7 mouse cellular contexts compared by ENCODE assay signal in the genomic region with DNA sequence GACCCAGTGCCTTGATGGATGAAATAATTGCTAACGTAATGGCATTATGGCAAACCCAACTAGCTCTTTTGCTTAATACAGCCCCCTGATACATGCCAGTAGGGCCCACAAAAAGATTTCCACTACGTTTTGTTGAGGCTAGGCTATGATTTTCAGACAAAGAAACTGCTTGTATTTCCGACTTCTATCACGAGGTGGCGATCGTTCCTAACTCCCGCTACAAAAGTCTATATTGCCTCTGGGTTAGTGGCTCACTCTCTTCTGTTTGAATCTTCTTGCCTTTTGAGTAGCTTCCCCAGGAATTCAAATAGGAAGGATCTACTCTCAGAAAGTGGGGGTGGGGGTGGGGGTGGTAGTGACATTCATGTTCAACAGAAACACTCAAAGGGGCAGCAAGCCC. TPM values are rescaled to one million over a fixed set of nuclear protein-coding genes. Genes with fewer than 3 reads are reported as not detected.
A peak's percentile ranks its signal among the peaks of the same experiment; 100 is the strongest.
DNase-seq lines count a peak whose midpoint lies in the region; ATAC-seq and TF ChIP-seq lines count a peak whose summit lies in the region.

No protein-coding gene starts in this region.

- no peaks in the 10 kb centered on the region for H3K4me1 ChIP-seq in midbrain, embryonic 14.5 days (ENCODE audit: control insufficient read depth, insufficient read depth, low read length)
- H3K4me1 ChIP-seq in midbrain, embryonic 13.5 days (replicated peaks), result no peaks in the 10 kb centered on the region
- H3K4me1 ChIP-seq in cerebellum, adult 2 months (ENCODE audit: control insufficient read depth, insufficient read depth, low read length), result no peaks in the 10 kb centered on the region

- H3K36me3 ChIP-seq in midbrain, embryonic 14.5 days (ENCODE audit: control insufficient read depth, insufficient read depth, low read length), result no peaks in the 10 kb centered on the region
- H3K36me3 ChIP-seq in midbrain, embryonic 13.5 days, result no peaks in the 10 kb centered on the region

- intact Hi-C loops in heart, postnatal 14 days (cut with DNase I), result loop anchor here (1.0 to 10.0 kb wide), 3 partner anchors 66 to 379 kb away; no protein-coding TSS in a partner anchor
- intact Hi-C loops in left cerebral cortex, postnatal 25 days (cut with DNase I), result loop anchor here (1.0 to 10.0 kb wide), 2 partner anchors 65 to 379 kb away; no protein-coding TSS in a partner anchor

- H3K9me3 ChIP-seq in midbrain, embryonic 14.5 days (ENCODE audit: control insufficient read depth, low read length), result no peaks in the 10 kb centered on the region
- no peaks in the 10 kb centered on the region for H3K9me3 ChIP-seq in midbrain, embryonic 13.5 days

- no peak overlapping the region for H3K9ac ChIP-seq in midbrain, embryonic 14.5 days (replicated peaks; ENCODE audit: low read length)
- no peak overlapping the region for H3K9ac ChIP-seq in midbrain, embryonic 13.5 days (replicated peaks)

- peak; percentile 46 for TF ChIP-seq CTCF in Patski (IDR thresholded peaks at IDR 0.05)
- peak; percentile 50; the same call in 1 of the 2 replicates for TF ChIP-seq CTCF in cerebellum, adult 2 months (IDR thresholded peaks at IDR 0.05; ENCODE audit: borderline replicate concordance, insufficient read depth, low read depth, low read length)

- H3K4me2 ChIP-seq in midbrain, embryonic 14.5 days (ENCODE audit: low read length), result no peak overlapping the region
- H3K4me2 ChIP-seq in midbrain, embryonic 13.5 days (replicated peaks), result no peak overlapping the region

- DNase-seq in midbrain, embryonic 14.5 days, result peak; percentile 87
- no peak for DNase-seq in Patski (ENCODE audit: low read depth, low spot score)
- DNase-seq in cerebellum, adult 2 months, result peak; percentile 14 to 27
- peak; percentile 32 to 72 for DNase-seq in heart, postnatal 14 days
- DNase-seq in left cerebral cortex, postnatal 25 days (ENCODE audit: low spot score in 2 of 2), result peak; percentile 51 to 59
- DNase-seq in right cerebral cortex, adult 18-20 months, result peak; percentile 37

- in situ Hi-C loops in Patski (cut with MboI; ENCODE audit: low pct_unique_long_range_greater_than_20kb), result no loop called here

- no peak overlapping the region for H3K27ac ChIP-seq in midbrain, embryonic 14.5 days (replicated peaks; ENCODE audit: low read depth, low read length)
- no peak overlapping the region for H3K27ac ChIP-seq in midbrain, embryonic 13.5 days
- no peak overlapping the region for H3K27ac ChIP-seq in cerebellum, adult 2 months (ENCODE audit: insufficient read depth, low read length)

- CTCF ChIA-PET in Patski (lab: Charles Lee), result interaction anchor here (0.8 kb wide), 1 partner anchor 9 kb away, joined by 3 read pairs; no protein-coding TSS in a partner anchor

- WGBS in midbrain, embryonic 14.5 days, result 6% methylated on average over 7 of the region's 7 CpGs
- WGBS in midbrain, embryonic 13.5 days, result 6% methylated on average over 7 of the region's 7 CpGs
- 2% methylated on average over 7 of the region's 7 CpGs for WGBS in cerebellum, adult 2 months

- no peaks in the 10 kb centered on the region for H3K27me3 ChIP-seq in midbrain, embryonic 14.5 days (ENCODE audit: control insufficient read depth, insufficient read depth, low read length)
- H3K27me3 ChIP-seq in midbrain, embryonic 13.5 days, result no peaks in the 10 kb centered on the region
- peaks cover 11% of the 10 kb centered on the region for H3K27me3 ChIP-seq in Patski
- H3K27me3 ChIP-seq in cerebellum, adult 2 months (ENCODE audit: control insufficient read depth, insufficient read depth, low read length), result no peaks in the 10 kb centered on the region

- POLR2A ChIA-PET in Patski (lab: Charles Lee), result no interaction called here

- ATAC-seq in midbrain, embryonic 14.5 days (ENCODE audit: low FRiP score, low TSS enrichment), result no peak
- no peak for ATAC-seq in midbrain, embryonic 13.5 days
- no peak for ATAC-seq in Patski

- no peak for TF ChIP-seq POLR2A in cerebellum, adult 2 months (IDR thresholded peaks at IDR 0.05; ENCODE audit: borderline replicate concordance, insufficient read depth, low read length)

- H3K4me3 ChIP-seq in midbrain, embryonic 14.5 days (replicated peaks; ENCODE audit: low read depth, low read length), result no peak overlapping the region
- no peak overlapping the region for H3K4me3 ChIP-seq in midbrain, embryonic 13.5 days (replicated peaks)
- H3K4me3 ChIP-seq in cerebellum, adult 2 months (replicated peaks; ENCODE audit: insufficient read depth, low read depth, low read length), result no peak overlapping the region

RNA-seq across cellular contexts. Expression of a gene that starts 18.9 kb away (rescaled TPM):
- not detected in 2 replicates for polyA plus RNA-seq in midbrain, embryonic 14.5 days (2014; fragmentation: Nextera tagmentation; extraction: Ambion mirVana)
- polyA plus RNA-seq in midbrain, embryonic 13.5 days (2015; fragmentation: Nextera tagmentation; extraction: Ambion mirVana), result not detected in 2 replicates
- not detected for polyA plus RNA-seq in Patski (2021)
- polyA plus RNA-seq in cerebellum, adult 2 months (2012; rRNA removed), result not detected in 2 replicates
- total RNA-seq in heart, postnatal 14 days (2021), result not detected
- total RNA-seq in left cerebral cortex, postnatal 25 days (2021), result not detected

RNA-seq across cellular contexts. Expression of a gene that starts 23.3 kb away (rescaled TPM):
- polyA plus RNA-seq in midbrain, embryonic 14.5 days (2014; fragmentation: Nextera tagmentation; extraction: Ambion mirVana), result 86.6 and 91.5 TPM in 2 replicates
- 77.8 and 78.2 TPM in 2 replicates for polyA plus RNA-seq in midbrain, embryonic 13.5 days (2015; fragmentation: Nextera tagmentation; extraction: Ambion mirVana)
- polyA plus RNA-seq in Patski (2021), result 23.2 TPM
- polyA plus RNA-seq in cerebellum, adult 2 months (2012; rRNA removed), result 48.7 and 53.5 TPM in 2 replicates
- 10 to 100 TPM; 16.6 to 19.2 TPM for total RNA-seq in heart, postnatal 14 days (2021)
- total RNA-seq in left cerebral cortex, postnatal 25 days (2021), result 10 to 100 TPM; 33.1 to 35.2 TPM
